In the genomic region with DNA sequence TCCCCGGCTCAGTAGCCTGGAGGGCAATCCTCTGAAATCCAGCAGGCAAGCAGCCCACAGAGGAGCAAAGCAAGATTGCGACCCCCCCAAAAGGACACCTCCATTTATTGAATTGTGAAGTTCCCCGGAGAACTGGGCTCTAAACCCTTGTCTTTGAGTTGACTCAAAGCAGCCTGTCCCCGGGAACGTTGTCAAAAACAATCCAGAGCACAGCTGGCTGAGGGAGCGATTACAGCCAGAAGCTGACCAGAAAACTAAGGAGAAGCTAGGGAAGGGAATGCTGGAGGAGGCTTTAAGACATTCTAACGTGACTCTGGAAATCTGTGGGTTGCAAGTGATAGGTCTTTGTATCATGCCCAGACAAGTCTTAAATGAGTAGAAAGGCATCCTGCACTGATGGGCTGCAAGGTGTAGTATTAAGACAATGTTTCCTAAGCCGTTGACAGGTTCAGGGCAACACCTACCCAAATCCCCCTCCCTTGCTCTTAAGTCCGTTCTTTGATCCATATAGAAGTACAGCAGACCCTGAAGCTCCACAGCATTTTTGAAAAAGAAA, we compare ENCODE assay signal across 12 mouse cellular contexts. TPM values are rescaled to one million over a fixed set of nuclear protein-coding genes. Genes with fewer than 3 reads are reported as not detected.
A peak's percentile ranks its signal among the peaks of the same experiment; 100 is the strongest.
DNase-seq lines count a peak whose midpoint lies in the region; ATAC-seq and TF ChIP-seq lines count a peak whose summit lies in the region.
"Had no signal": no experiment of that assay in that cellular context is flagged by ENCODE, and none has a peak within 500 bp of the region (broad histone marks: within the 10 kb centered on the region; RNA-seq: fewer than 3 reads in every experiment).

No protein-coding gene starts in this region.

- TF ChIP-seq CTCF in CH12.LX (conservative IDR thresholded peaks at IDR 0.05 in 1 of 2, IDR thresholded peaks at IDR 0.05 in 1 of 2; ENCODE audit: low read depth in 2 of 2, low read length in 2 of 2), result no peak
- TF ChIP-seq CTCF in midbrain, postnatal 0 days (IDR thresholded peaks at IDR 0.05), result no peak

- 61% methylated on average over 9 of the region's 9 CpGs for WGBS in forebrain, embryonic 10.5 days
- WGBS in forebrain, embryonic 11.5 days, result 56% methylated on average over 9 of the region's 9 CpGs
- 48% methylated on average over 9 of the region's 9 CpGs for WGBS in heart, embryonic 10.5 days
- 47% methylated on average over 9 of the region's 9 CpGs for WGBS in midbrain, postnatal 0 days

- TF ChIP-seq EP300 in CH12.LX (IDR thresholded peaks at IDR 0.05; ENCODE audit: low read length), result no peak

- dilution Hi-C loops in CH12.LX (cut with MboI; ENCODE audit: extremely low pct_ligation_motif_present, extremely low pct_unique_long_range_greater_than_20kb, low sequenced_read_pairs), result no loop called here

- TF ChIP-seq POLR2A in CH12.LX (IDR thresholded peaks at IDR 0.05; ENCODE audit: low read depth, low read length), result no peak

- H3K9ac ChIP-seq in forebrain, embryonic 11.5 days (ENCODE audit: low read length), result no peak overlapping the region
- H3K9ac ChIP-seq in CH12.LX (ENCODE audit: insufficient read depth, low read depth), result peak overlapping the region; percentile 13; the same call in 1 of the 2 replicates
- no peak overlapping the region for H3K9ac ChIP-seq in midbrain, postnatal 0 days (replicated peaks; ENCODE audit: low read length, poor library complexity, severe bottlenecking)
- H3K9ac ChIP-seq: liver, embryonic 13.5 days; neural tube, embryonic 12.5 days had no signal

- no peak overlapping the region for H3K4me2 ChIP-seq in forebrain, embryonic 11.5 days (ENCODE audit: low read depth, low read length, severe bottlenecking)
- H3K4me2 ChIP-seq in CH12.LX (ENCODE audit: insufficient read depth, low read depth, poor library complexity, severe bottlenecking), result peak overlapping the region; percentile 32; the same call in 1 of the 2 replicates
- H3K4me2 ChIP-seq in midbrain, postnatal 0 days (ENCODE audit: low read depth, low read length, poor library complexity, severe bottlenecking), result no peak overlapping the region
- H3K4me2 ChIP-seq: liver, embryonic 13.5 days; neural tube, embryonic 12.5 days had no signal

- H3K4me3 ChIP-seq in forebrain, embryonic 10.5 days, result no peak overlapping the region
- no peak overlapping the region for H3K4me3 ChIP-seq in forebrain, embryonic 11.5 days (ENCODE audit: low read depth, low read length)
- H3K4me3 ChIP-seq in CH12.LX (replicated peaks in 1 of 3; ENCODE audit: low read depth in 2 of 3, low read length in 2 of 3, poor library complexity in 1 of 3), result no peak overlapping the region
- no peak overlapping the region for H3K4me3 ChIP-seq in heart, embryonic 10.5 days
- no peak overlapping the region for H3K4me3 ChIP-seq in midbrain, postnatal 0 days (ENCODE audit: low read depth, low read length)
- H3K4me3 ChIP-seq: liver, embryonic 13.5 days; neural tube, embryonic 12.5 days had no signal

- no peak for TF ChIP-seq RAD21 in CH12.LX (IDR thresholded peaks at IDR 0.05; ENCODE audit: low read depth, low read length)

- in situ Hi-C loops in CH12.LX (cut with MboI; ENCODE audit: low pct_ligation_motif_present, low pct_unique_long_range_greater_than_20kb, low sequenced_read_pairs), result no loop called here

- ATAC-seq in forebrain, embryonic 11.5 days (replicated peaks; ENCODE audit: low FRiP score), result no peak
- no peak for ATAC-seq in midbrain, postnatal 0 days (ENCODE audit: low FRiP score)

- no peaks in the 10 kb centered on the region for H3K36me3 ChIP-seq in forebrain, embryonic 10.5 days (replicated peaks)
- H3K36me3 ChIP-seq in forebrain, embryonic 11.5 days (ENCODE audit: control insufficient read depth, insufficient read depth, low read length), result no peaks in the 10 kb centered on the region
- H3K36me3 ChIP-seq in CH12.LX (replicated peaks in 1 of 2; ENCODE audit: control insufficient read depth in 1 of 2, insufficient read depth in 1 of 2, low read length in 1 of 2), result no peaks in the 10 kb centered on the region
- no peaks in the 10 kb centered on the region for H3K36me3 ChIP-seq in heart, embryonic 10.5 days
- H3K36me3 ChIP-seq in midbrain, postnatal 0 days (ENCODE audit: insufficient read depth, low read length), result no peaks in the 10 kb centered on the region
- H3K36me3 ChIP-seq: liver, embryonic 13.5 days; neural tube, embryonic 12.5 days had no signal

- H3K9me3 ChIP-seq in forebrain, embryonic 10.5 days, result no peaks in the 10 kb centered on the region
- no peaks in the 10 kb centered on the region for H3K9me3 ChIP-seq in forebrain, embryonic 11.5 days (ENCODE audit: control insufficient read depth, low read length)
- no peaks in the 10 kb centered on the region for H3K9me3 ChIP-seq in CH12.LX (replicated peaks; ENCODE audit: low read length)
- no peaks in the 10 kb centered on the region for H3K9me3 ChIP-seq in heart, embryonic 10.5 days
- H3K9me3 ChIP-seq in midbrain, postnatal 0 days (ENCODE audit: low read length), result no peaks in the 10 kb centered on the region
- H3K9me3 ChIP-seq: liver, embryonic 13.5 days; neural tube, embryonic 12.5 days had no signal

- H3K79me2 ChIP-seq in CH12.LX (replicated peaks; ENCODE audit: control insufficient read depth, extremely low read depth, insufficient read depth, poor library complexity, severe bottlenecking), result no peaks in the 10 kb centered on the region

- no peak for DNase-seq in forebrain, embryonic 10.5 days (ENCODE audit: extremely low spot score, low spot score)
- DNase-seq in forebrain, embryonic 11.5 days (ENCODE audit: low spot score), result no peak
- DNase-seq in CH12.LX (ENCODE audit: extremely low read depth), result no peak
- no peak for DNase-seq in heart, embryonic 10.5 days (ENCODE audit: low spot score)
- DNase-seq in kidney, postnatal 14 days, result peak; percentile 59
- DNase-seq in B cell, adult 2 months, result no peak
- DNase-seq in left cerebral cortex, adult 9 months (ENCODE audit: low spot score in 2 of 2), result no peak
- DNase-seq in midbrain, postnatal 0 days (ENCODE audit: low spot score), result no peak
- DNase-seq: liver, embryonic 13.5 days; spleen, adult 18-20 months had no signal

- no peaks in the 10 kb centered on the region for H3K27me3 ChIP-seq in forebrain, embryonic 10.5 days (ENCODE audit: poor library complexity, severe bottlenecking)
- H3K27me3 ChIP-seq in forebrain, embryonic 11.5 days (ENCODE audit: control insufficient read depth, insufficient read depth, low read length), result no peaks in the 10 kb centered on the region
- no peaks in the 10 kb centered on the region for H3K27me3 ChIP-seq in CH12.LX (replicated peaks)
- no peaks in the 10 kb centered on the region for H3K27me3 ChIP-seq in heart, embryonic 10.5 days (ENCODE audit: insufficient read depth, poor library complexity, severe bottlenecking)
- no peaks in the 10 kb centered on the region for H3K27me3 ChIP-seq in midbrain, postnatal 0 days (ENCODE audit: insufficient read depth, low read length)
- H3K27me3 ChIP-seq: liver, embryonic 13.5 days; neural tube, embryonic 12.5 days had no signal

- peak overlapping the region; percentile 36; the same call in 1 of the 2 replicates for H3K27ac ChIP-seq in forebrain, embryonic 10.5 days
- no peak overlapping the region for H3K27ac ChIP-seq in forebrain, embryonic 11.5 days (ENCODE audit: low read depth, low read length)
- no peak overlapping the region for H3K27ac ChIP-seq in CH12.LX (ENCODE audit: insufficient read depth, low read depth)
- H3K27ac ChIP-seq in heart, embryonic 10.5 days, result peak overlapping the region; percentile 75
- no peak overlapping the region for H3K27ac ChIP-seq in midbrain, postnatal 0 days (ENCODE audit: low read depth, low read length)
- H3K27ac ChIP-seq: liver, embryonic 13.5 days; neural tube, embryonic 12.5 days had no signal

- H3K4me1 ChIP-seq in forebrain, embryonic 10.5 days, result peaks cover 31% of the 10 kb centered on the region
- 0 out of 2 replicates have a peak, but pooled peaks cover 2% of the 10 kb centered on the region for H3K4me1 ChIP-seq in forebrain, embryonic 11.5 days (replicated peaks; ENCODE audit: control insufficient read depth, insufficient read depth, low read length)
- H3K4me1 ChIP-seq in CH12.LX (ENCODE audit: control insufficient read depth in 1 of 2, insufficient read depth in 2 of 2), result no peaks in the 10 kb centered on the region
- H3K4me1 ChIP-seq in heart, embryonic 10.5 days, result peaks cover 38% of the 10 kb centered on the region
- no peaks in the 10 kb centered on the region for H3K4me1 ChIP-seq in midbrain, postnatal 0 days (ENCODE audit: insufficient read depth, low read length)

TF ChIP-seq in CH12.LX, 34 proteins besides CTCF, POLR2A, EP300 and RAD21:
- TF ChIP-seq MEF2A (IDR thresholded peaks at IDR 0.05; ENCODE audit: borderline replicate concordance, low read depth, low read length), result no peak
- no peak for TF ChIP-seq ZKSCAN1 (IDR thresholded peaks at IDR 0.05; ENCODE audit: borderline replicate concordance, low read depth, low read length)
- TF ChIP-seq GABPA (IDR thresholded peaks at IDR 0.05; ENCODE audit: insufficient replicate concordance, low read depth, low read length), result no peak
- TF ChIP-seq BHLHE40 (IDR thresholded peaks at IDR 0.05; ENCODE audit: low read depth, low read length), result no peak
- TF ChIP-seq IRF4 (IDR thresholded peaks at IDR 0.05; ENCODE audit: low read depth, low read length), result no peak
- TF ChIP-seq ELF1 (IDR thresholded peaks at IDR 0.05; ENCODE audit: low read depth, low read length), result no peak
- TF ChIP-seq E2F4 (IDR thresholded peaks at IDR 0.05; ENCODE audit: insufficient replicate concordance, low read depth, low read length), result no peak
- TF ChIP-seq SIN3A (IDR thresholded peaks at IDR 0.05; ENCODE audit: low read length), result no peak
- no peak for TF ChIP-seq CHD1 (IDR thresholded peaks at IDR 0.05; ENCODE audit: low read depth, low read length)
- TF ChIP-seq TBP (conservative IDR thresholded peaks at IDR 0.05; ENCODE audit: low read depth, low read length), result no peak
- TF ChIP-seq TCF12 (IDR thresholded peaks at IDR 0.05; ENCODE audit: low read depth, low read length), result no peak
- TF ChIP-seq MAX (IDR thresholded peaks at IDR 0.05; ENCODE audit: low read length), result no peak
- no peak for TF ChIP-seq ZNF384 (IDR thresholded peaks at IDR 0.05; ENCODE audit: low read depth, low read length)

RNA-seq across cellular contexts. Expression of gene Sowahb, which starts 17.6 kb away (rescaled TPM):
- polyA plus RNA-seq in forebrain, embryonic 10.5 days (2016; fragmentation: Nextera tagmentation; extraction: Ambion mirVana), result 0.21 and 0.43 TPM in 2 replicates
- 0.16 and 0.63 TPM in 2 replicates for polyA plus RNA-seq in forebrain, embryonic 11.5 days (2014; fragmentation: Nextera tagmentation; extraction: Ambion mirVana)
- total RNA-seq in CH12.LX (2012; rRNA removed) (not detected in 2 replicates), CH12.LX (2014; rRNA removed) (not detected in 2 replicates)
- polyA plus RNA-seq in CH12.LX (2012; ENCODE audit: insufficient read length, low read depth), result not detected in 2 replicates
- 0.73 and 1.2 TPM in 2 replicates for polyA plus RNA-seq in heart, embryonic 10.5 days (2016; fragmentation: Nextera tagmentation; extraction: Ambion mirVana)
- 0.14 and 0.16 TPM in 2 replicates for total RNA-seq in midbrain, postnatal 0 days (2014; rRNA removed)
- polyA plus RNA-seq in midbrain, postnatal 0 days (2015; fragmentation: Nextera tagmentation; extraction: Ambion mirVana), result 0.06 TPM in 1 of 2 replicates, not detected in the other
- total RNA-seq: hematopoietic stem cell, adult 5-6 weeks had no signal
- polyA plus RNA-seq: neural tube, embryonic 12.5 days had no signal

Comparison
In these comparisons a context has a peak if more than half of its experiments do, and no peak if none do; other contexts are left out.
1. H3K27ac ChIP-seq: peak in forebrain, embryonic 10.5 days (single experiment) and heart, embryonic 10.5 days (single experiment); none in forebrain, embryonic 11.5 days (single experiment), CH12.LX (single experiment) and midbrain, postnatal 0 days (single experiment).